Mouse (Mus musculus) mouse trophoblast stem cell (cell line): ENCODE measurements around the gene Lgals12.

ENCODE experiments used
- in situ Hi-C, 2 experiments: fragments of 300-500 bp; cut with MseI, MboI; formaldehyde crosslinking; loops; 2 replicates in 1 of 2; 3 replicates in 1 of 2; pipeline ENCODE4 v1.15.1; 2025

Gene Lgals12

GRCm38 (mm10) chr19:7583599-7583998, 23.4 kb downstream of the Lgals12 start:
- in situ Hi-C loops, result no loop called here

GRCm38 (mm10) chr19:7583101-7583500, 23.9 kb downstream of the Lgals12 start:
- in situ Hi-C loops, result no loop called here

GRCm38 (mm10) chr19:7581042-7581441, 26.0 kb downstream of the Lgals12 start:
- in situ Hi-C loops, result no loop called here

DNA sequence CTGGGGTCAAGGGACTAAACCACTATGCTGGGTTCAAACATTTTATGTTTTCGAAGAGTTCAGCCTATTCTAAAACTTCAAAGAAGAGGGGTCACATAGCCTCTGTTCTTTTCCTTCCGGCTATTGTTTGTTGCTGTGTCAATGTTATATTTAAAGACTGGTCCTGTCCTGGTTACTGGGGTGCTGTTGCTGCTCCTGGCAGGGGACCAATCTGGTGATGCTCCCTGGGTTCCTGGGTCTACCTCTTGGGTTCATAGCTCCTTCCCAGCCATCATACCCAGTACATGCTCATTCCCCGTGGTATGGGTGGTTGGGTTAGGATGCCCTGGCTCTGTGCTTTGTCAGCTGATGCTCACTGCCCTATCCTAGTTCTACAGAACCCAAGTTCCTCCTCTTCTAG, 29.3 kb downstream of the Lgals12 start:
- in situ Hi-C loops, result no loop called here

DNA sequence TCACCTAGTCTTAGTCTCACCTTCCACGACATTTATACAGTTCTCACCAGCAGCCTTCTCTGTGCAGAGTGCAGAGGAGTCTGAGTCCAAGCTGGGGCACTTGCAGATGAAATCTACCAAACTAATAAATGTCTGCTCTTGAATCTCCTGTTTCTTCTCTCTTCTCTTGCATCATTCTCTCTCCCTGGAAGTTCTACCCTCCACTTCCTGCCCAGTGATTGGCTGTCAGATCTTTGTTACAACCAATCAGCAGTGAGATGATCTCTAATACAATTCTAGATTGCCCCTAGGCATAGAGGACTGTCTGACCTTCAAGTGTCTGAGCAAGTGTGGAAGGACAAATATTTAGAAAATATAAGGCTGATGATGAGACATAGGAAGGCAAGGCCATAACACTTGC, 30.8 kb downstream of the Lgals12 start:
- in situ Hi-C loops, result no loop called here

DNA sequence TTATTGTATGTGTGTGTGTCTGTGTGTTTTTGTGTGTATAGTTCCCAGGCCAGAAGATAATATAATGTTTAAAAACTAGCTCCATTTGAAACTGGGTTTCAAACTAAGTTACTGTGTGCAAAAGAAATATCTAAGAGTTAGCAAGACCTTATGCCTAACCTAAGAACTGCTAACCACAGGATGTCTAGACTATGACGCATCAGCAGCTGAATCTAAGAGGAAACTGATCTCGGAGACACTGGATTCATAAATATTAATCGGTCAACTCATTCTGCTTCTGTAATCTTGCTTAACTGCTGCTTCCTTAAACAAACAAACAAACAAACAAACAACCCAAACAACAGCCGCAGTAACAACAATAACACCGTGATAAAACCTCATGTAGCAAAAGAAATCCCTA, 37.3 kb downstream of the Lgals12 start:
- in situ Hi-C loops, result no loop called here

DNA sequence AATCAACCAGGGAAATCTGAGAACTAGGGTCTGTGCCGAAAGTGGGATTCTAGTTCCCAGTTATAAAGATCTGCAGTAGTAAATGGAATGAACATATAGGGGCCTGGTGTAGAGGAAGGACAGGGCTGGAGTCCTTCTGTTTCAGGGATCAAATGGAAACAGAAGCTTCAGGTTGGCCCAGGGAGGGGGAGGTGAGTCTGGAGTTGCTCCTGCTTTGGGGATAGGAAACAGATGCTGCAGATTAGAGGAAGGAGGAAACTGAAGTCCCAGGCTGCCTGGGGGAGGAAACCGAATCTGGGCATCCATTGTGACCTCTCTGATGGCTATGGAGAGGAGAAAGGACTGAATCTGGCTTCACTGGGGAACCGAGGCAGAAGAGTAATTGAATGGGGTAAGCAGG, 38.6 kb downstream of the Lgals12 start:
- in situ Hi-C loops, result no loop called here

GRCm38 (mm10) chr19:7566826-7567225, 40.2 kb downstream of the Lgals12 start:
- in situ Hi-C loops, result no loop called here

DNA sequence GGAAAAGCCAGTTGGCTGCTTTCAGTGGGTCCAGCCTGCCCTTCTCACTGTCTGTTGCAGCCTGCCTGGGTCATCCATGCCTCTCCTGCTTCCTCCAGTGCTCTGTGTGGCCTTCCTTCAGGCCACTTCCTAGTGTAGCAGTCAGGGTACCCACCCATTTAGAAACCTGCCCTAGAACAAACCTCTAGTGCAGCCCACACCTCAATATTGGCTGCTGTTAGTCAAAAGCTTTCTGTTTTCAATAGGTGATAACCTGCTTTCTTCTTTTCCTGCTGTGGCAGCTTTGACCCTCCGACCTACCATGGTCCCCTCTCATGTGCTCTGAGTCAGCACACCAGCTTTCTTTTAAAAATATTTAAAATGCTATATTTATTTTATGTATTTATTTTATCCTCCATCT, 42.5 kb downstream of the Lgals12 start:
- in situ Hi-C loops, result no loop called here

DNA sequence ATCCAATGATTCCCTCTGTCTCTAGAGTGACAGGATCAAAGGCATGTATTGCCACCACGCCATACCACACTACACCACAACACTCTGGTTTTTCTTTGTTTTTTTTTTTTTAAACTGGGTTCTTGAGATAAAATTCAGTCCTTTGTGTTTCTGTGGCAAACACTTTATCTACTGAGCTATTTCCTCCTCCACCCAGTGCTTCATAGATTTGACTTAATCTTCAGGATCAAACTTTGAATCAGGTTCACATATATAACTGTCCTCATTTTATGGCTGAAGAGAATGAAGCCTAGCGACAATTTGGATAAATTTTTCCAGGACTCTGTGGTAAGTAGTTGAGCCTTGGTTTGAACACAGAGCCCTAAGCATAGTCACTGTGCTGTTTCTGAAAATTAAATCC, 43.3 kb downstream of the Lgals12 start:
- in situ Hi-C loops, result no loop called here

- in situ Hi-C loops, result no loop called here
Observed at GRCm38 (mm10) chr19:7562601-7563129, 44.3 kb downstream of the Lgals12 start.

DNA sequence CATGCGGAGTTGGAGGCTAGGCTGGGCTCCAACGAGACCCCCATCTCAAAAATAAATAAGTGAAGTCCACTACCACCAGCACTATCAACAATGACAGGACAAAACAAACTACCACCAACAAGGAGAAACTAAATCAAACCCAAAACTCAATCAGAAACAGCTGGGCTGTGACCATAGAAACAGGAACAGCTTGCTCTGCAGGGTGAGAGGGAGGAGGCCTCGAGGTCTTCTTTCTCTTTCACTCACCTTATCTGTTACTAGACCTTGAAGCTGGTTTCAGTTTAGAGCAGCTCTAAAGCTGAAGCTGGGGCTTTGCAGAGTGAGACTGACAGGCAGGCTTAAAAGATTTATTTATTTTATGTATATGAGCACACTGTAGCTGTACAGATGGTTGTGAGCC, 45.5 kb downstream of the Lgals12 start:
- in situ Hi-C loops, result no loop called here

DNA sequence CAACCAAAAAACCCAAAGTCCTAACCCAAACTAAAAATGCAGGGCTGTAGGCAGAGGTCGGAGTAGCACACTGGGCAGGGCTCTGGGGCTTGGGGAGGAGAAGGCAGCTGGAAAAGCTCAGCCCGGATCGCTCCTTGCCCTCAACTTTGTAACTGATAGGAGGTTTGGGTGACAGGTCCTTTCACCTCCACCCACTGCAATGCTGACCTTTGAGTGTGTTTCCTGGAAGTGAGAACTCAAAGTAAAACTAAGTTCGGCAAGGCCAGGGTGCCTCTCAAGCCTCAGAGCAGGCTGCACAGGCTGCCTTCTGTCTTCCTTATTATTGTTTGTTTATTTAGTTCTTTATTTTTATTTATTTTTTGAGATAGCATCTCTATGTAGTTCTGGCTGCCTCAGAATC, 47.0 kb downstream of the Lgals12 start:
- in situ Hi-C loops, result no loop called here

DNA sequence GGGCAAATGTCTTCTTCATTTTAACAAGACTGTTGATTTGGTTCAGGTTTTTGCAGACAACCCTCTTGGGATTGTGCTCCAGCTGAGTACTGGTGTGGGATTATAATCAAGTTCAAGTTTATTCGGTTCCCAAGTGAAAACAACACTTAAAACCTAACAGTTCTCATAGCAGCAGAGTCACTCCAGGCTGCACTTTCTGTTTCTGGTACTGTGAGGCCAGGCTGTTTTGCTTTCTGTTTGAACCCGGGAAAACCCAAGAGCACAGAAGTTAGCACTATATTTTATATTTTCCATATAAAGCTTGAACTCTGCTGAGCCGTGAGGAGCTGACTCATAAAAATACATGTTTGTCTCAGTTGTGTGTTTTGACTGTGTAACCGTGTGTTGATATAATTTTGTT, 48.3 kb downstream of the Lgals12 start:
- in situ Hi-C loops, result no loop called here

GRCm38 (mm10) chr19:7557844-7558243, 49.1 kb downstream of the Lgals12 start:
- in situ Hi-C loops, result no loop called here

DNA sequence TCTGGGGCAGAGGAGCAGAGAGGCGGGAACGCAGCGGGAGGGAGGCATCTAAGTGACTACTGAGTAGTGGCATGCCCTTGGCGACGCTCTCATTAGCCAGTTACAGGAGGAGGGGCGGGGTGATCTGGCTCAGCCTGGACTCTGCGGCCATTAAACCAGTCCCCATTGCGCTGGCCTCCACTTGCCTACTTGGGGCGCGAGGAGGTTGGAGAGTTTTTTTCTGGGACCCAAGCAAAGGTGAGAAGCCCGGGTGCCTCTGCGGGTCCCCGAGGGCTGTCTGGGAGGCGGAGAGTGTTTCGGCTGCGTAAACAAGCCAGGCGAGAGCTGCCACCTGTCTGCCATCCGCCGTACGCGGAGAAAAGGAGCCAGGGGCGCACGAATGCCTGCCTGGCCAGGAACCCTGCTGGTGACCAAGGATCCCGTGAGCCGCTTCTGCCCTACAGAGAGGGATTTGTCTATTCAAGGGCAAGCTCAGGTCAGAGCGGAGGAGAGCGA, 49.6 kb downstream of the Lgals12 start, which contains the start of gene Pla2g16:
Gene Pla2g16, plus strand, starts transcription at position 132 of the 495 bp plus-strand sequence.
- in situ Hi-C loops, result no loop called here

GRCm38 (mm10) chr19:7556641-7557040, 50.4 kb downstream of the Lgals12 start:
- in situ Hi-C loops, result no loop called here

- in situ Hi-C loops, result no loop called here
Observed at GRCm38 (mm10) chr19:7554881-7555280, 52.1 kb downstream of the Lgals12 start.

DNA sequence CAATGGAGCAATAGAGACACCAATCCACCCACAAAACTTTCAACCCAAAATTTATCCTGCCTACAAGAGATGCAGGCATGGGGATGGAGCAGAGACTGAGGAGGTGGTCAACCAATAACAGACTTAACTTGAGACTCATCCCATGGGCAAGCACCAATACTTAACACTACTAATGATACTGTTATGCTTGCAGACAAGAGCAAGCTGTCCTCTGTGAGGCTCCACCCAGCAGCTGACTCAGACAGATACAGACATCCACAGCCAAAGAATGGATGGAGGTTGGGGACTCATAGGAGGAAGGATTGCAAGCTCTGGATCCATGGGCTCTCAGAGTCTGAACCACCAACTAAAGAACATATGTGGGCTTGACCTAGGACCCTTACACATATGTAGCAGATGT, 53.6 kb downstream of the Lgals12 start:
- in situ Hi-C loops, result no loop called here

GRCm38 (mm10) chr19:7552301-7552673, 54.7 kb downstream of the Lgals12 start:
- in situ Hi-C loops, result no loop called here

DNA sequence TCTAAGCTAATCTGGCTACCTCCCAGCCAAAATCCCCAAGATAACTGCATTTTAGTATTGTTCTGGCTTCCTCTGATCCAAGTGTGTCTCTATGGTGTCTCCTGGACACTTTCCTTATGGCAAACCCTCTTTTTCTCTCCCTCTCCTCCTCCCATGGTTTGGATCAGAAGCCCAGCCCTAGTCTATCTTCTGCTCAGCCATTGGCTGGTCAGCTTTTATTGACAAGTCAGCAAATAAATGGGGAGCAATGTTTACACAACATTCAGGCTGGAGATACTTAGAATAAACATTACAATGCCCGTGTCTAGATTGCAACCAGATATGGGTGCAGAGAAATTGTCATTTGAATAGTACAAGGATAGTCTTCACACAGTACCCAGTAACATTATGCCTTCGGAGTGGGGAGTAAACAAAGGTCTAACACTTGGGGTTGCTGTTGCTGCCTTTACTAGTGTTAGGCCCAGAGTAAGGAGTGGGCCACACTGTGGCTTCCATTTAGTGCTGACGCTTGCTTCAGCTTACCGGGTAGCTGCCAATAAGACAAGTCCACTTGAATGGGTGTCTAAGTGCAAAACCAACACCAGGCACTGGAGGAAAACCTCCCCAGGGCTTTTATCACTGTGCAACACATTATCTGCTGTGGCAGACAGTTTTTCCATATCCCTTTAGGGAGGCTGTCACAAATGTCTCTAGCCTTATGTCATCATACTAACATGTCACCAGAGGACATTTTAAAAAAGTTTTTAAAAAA, 55.3 kb downstream of the Lgals12 start:
- in situ Hi-C loops, result no loop called here

DNA sequence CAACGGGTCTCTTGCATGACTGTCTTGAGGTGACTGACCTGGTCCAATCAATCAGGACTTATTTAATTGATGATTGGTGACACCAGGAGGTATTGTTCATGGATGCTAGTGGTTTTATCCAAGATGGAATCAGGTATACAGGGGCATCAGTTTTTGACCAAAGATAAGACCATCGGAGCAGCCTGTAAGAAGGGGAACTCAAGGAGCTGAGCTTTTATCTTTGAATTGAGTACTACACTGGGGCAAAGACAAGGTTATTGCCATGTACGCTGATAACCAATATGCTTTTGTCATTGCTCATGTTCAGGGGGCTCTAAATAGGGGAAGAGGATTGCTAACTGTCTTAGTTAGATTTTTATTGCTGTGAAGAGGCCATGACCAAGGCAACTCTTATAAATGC, 58.1 kb downstream of the Lgals12 start:
- in situ Hi-C loops, result no loop called here
